Mouse (Mus musculus): ENCODE measurements at regions not wholly inside any gene's neighbourhood (a gene's known extent, or its start where the extent isn't known, plus 50 kb on each side); places are given as distances from the start of the nearest gene placed in this dataset.

- H3K27me3 ChIP-seq (replicated peaks) = no peaks in the 10 kb centered on the region
- H3K27ac ChIP-seq (ENCODE audit: insufficient read depth, low read depth) = no peak overlapping the region
- H3K4me3 ChIP-seq (replicated peaks in 1 of 3; ENCODE audit: low read depth in 2 of 3, low read length in 2 of 3, poor library complexity in 1 of 3) = no peak overlapping the region
- no peak overlapping the region for H3K9ac ChIP-seq (ENCODE audit: insufficient read depth, low read depth)
- in situ Hi-C loops (cut with MboI; ENCODE audit: low pct_ligation_motif_present, low pct_unique_long_range_greater_than_20kb, low sequenced_read_pairs) (no loop called here), dilution Hi-C loops (cut with MboI; ENCODE audit: extremely low pct_ligation_motif_present, extremely low pct_unique_long_range_greater_than_20kb, low sequenced_read_pairs) (no loop called here)
- peaks cover 0 to under 1% of the 10 kb centered on the region in 2 experiments; a peak in 1 of 4 replicates for H3K4me1 ChIP-seq (ENCODE audit: control insufficient read depth in 1 of 2, insufficient read depth in 2 of 2)
- H3K9me3 ChIP-seq (replicated peaks; ENCODE audit: low read length) = no peaks in the 10 kb centered on the region
- TF ChIP-seq USF1 (IDR thresholded peaks at IDR 0.05; ENCODE audit: low read depth, low read length) = no peak
- TF ChIP-seq ZC3H11A (IDR thresholded peaks at IDR 0.05; ENCODE audit: low read depth, low read length) = no peak
- no peak for TF ChIP-seq IRF4 (IDR thresholded peaks at IDR 0.05; ENCODE audit: low read depth, low read length)
- no peak for TF ChIP-seq MYC (IDR thresholded peaks at IDR 0.05; ENCODE audit: low read depth, low read length)
- no peak for TF ChIP-seq MAZ (IDR thresholded peaks at IDR 0.05; ENCODE audit: low read depth, low read length)
- TF ChIP-seq POLR2A (IDR thresholded peaks at IDR 0.05; ENCODE audit: low read depth, low read length) = no peak
- TF ChIP-seq ETS1 (conservative IDR thresholded peaks at IDR 0.05; ENCODE audit: low read depth, low read length) = no peak
- no peak for TF ChIP-seq ZNF384 (IDR thresholded peaks at IDR 0.05; ENCODE audit: low read depth, low read length)
- TF ChIP-seq NRF1 (IDR thresholded peaks at IDR 0.05; ENCODE audit: low read depth, low read length) = no peak
- H3K36me3 ChIP-seq (replicated peaks in 1 of 2; ENCODE audit: control insufficient read depth in 1 of 2, insufficient read depth in 1 of 2, low read length in 1 of 2) = no peaks in the 10 kb centered on the region
- no peak overlapping the region for H3K4me2 ChIP-seq (ENCODE audit: insufficient read depth, low read depth, poor library complexity, severe bottlenecking)
- no peaks in the 10 kb centered on the region for H3K79me2 ChIP-seq (replicated peaks; ENCODE audit: control insufficient read depth, extremely low read depth, insufficient read depth, poor library complexity, severe bottlenecking)
- DNase-seq (ENCODE audit: extremely low read depth) = no peak
Measured at GRCm38 (mm10) chr5:97625200-97625599, 168.4 kb upstream of the Gk2 start.

- Histone ChIP-seq H3K9ac (ENCODE audit: insufficient read depth, low read depth) (no peak overlapping the region), H3K4me1 (ENCODE audit: control insufficient read depth in 1 of 2, insufficient read depth in 2 of 2) (peaks cover 0 to 8% of the 10 kb centered on the region in 2 experiments; a peak in 1 of 4 replicates), H3K27me3 (replicated peaks) (no peaks in the 10 kb centered on the region), H3K27ac (ENCODE audit: insufficient read depth, low read depth) (no peak overlapping the region), H3K9me3 (replicated peaks; ENCODE audit: low read length) (no peaks in the 10 kb centered on the region), H3K79me2 (replicated peaks; ENCODE audit: control insufficient read depth, extremely low read depth, insufficient read depth, poor library complexity, severe bottlenecking) (no peaks in the 10 kb centered on the region), H3K4me3 (replicated peaks in 1 of 3; ENCODE audit: low read depth in 2 of 3, low read length in 2 of 3, poor library complexity in 1 of 3) (no peak overlapping the region), H3K4me2 (ENCODE audit: insufficient read depth, low read depth, poor library complexity, severe bottlenecking) (peak overlapping the region; percentile 50; the same call in 1 of the 2 replicates), H3K36me3 (replicated peaks in 1 of 2; ENCODE audit: control insufficient read depth in 1 of 2, insufficient read depth in 1 of 2, low read length in 1 of 2) (no peaks in the 10 kb centered on the region)
- TF ChIP-seq JUND (conservative IDR thresholded peaks at IDR 0.05; ENCODE audit: low read depth, low read length) (no peak), POLR2A (IDR thresholded peaks at IDR 0.05; ENCODE audit: low read depth, low read length) (no peak), MXI1 (IDR thresholded peaks at IDR 0.05; ENCODE audit: low read depth, low read length) (no peak), IRF4 (IDR thresholded peaks at IDR 0.05; ENCODE audit: low read depth, low read length) (peak; percentile 62; the same call in 1 of the 2 replicates), CHD1 (IDR thresholded peaks at IDR 0.05; ENCODE audit: low read depth, low read length) (no peak), POLR2AphosphoS2 (IDR thresholded peaks at IDR 0.05; ENCODE audit: low read depth, low read length) (no peak), ELF1 (IDR thresholded peaks at IDR 0.05; ENCODE audit: low read depth, low read length) (no peak), MAZ (IDR thresholded peaks at IDR 0.05; ENCODE audit: low read depth, low read length) (no peak), E2F4 (IDR thresholded peaks at IDR 0.05; ENCODE audit: insufficient replicate concordance, low read depth, low read length) (no peak), BHLHE40 (IDR thresholded peaks at IDR 0.05; ENCODE audit: low read depth, low read length) (peak; percentile 68), EP300 (IDR thresholded peaks at IDR 0.05; ENCODE audit: low read length) (0 out of 2 replicates have a peak, but pooled peaks have one; percentile 12), SMC3 (IDR thresholded peaks at IDR 0.05; ENCODE audit: low read depth, low read length) (no peak), RCOR1 (conservative IDR thresholded peaks at IDR 0.05; ENCODE audit: low read depth, low read length) (no peak)
- in situ Hi-C loops (cut with MboI; ENCODE audit: low pct_ligation_motif_present, low pct_unique_long_range_greater_than_20kb, low sequenced_read_pairs) = no loop called here
- dilution Hi-C loops (cut with MboI; ENCODE audit: extremely low pct_ligation_motif_present, extremely low pct_unique_long_range_greater_than_20kb, low sequenced_read_pairs) = no loop called here
- DNase-seq (ENCODE audit: extremely low read depth) = peak; percentile 30
Measured at GRCm38 (mm10) chr5:97619890-97620289, 163.1 kb upstream of the Gk2 start.
